Mouse (Mus musculus): ENCODE measurements around the gene Sstr4. TPM values are rescaled to one million over a fixed set of nuclear protein-coding genes. Genes with fewer than 3 reads are reported as not detected.

Gene Sstr4
- polyA plus RNA-seq, 1 experiment = 1.1 TPM

DNA sequence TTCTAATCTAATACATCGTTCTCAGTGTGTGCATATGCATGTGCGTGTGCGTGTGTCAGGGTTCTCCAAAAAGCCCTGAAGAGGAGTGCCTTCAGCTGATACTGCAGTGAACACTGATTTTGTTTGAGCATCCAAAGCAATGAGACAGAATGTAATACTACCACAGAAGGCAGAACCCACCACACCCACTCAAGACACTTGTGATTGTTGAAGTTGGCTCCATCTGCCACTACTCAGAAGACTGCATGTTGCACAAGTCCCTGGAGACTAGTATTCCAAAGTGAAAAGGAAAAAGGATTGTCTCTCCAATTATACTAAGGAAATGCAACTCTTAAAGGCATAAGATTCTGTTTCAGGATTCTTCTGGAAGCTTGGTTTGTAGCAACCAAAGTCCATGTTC is 30.6 kb upstream of the Sstr4 start:
- DNase-seq = no peak
- WGBS = 93% methylated on average over 3 of the region's 3 CpGs

DNA sequence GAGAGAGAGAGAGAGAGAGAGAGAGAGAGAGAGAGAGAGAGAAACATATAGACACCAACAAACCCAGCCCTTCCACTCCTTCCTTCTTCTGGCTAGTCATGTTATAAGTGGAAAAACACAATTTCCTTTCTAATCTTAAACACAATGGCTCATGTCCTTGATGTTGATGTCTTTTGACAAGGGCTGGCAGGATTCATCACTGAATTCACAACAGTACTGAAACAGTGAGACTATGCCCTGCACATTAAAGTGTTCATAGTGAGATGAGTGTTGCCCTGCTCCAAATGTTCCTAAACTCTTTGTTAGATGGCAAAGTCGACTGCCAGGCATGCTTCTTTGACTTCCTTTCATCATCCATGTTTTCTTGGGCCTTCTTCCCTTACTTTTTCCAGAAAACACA is 29.9 kb upstream of the Sstr4 start:
- no peak overlapping the region for H3K27ac ChIP-seq (ENCODE audit: insufficient read depth, low read length)

More for the DNA sequence above, 30.6 kb upstream of the Sstr4 start:
- TF ChIP-seq CTCF (IDR thresholded peaks at IDR 0.05; ENCODE audit: borderline replicate concordance, insufficient read depth, low read depth, low read length) = no peak
- TF ChIP-seq POLR2A (IDR thresholded peaks at IDR 0.05; ENCODE audit: borderline replicate concordance, insufficient read depth, low read length) = no peak
- Histone ChIP-seq H3K27ac (ENCODE audit: insufficient read depth, low read length) (no peak overlapping the region), H3K4me1 (ENCODE audit: control insufficient read depth, insufficient read depth, low read length) (no peaks in the 10 kb centered on the region), H3K27me3 (ENCODE audit: control insufficient read depth, insufficient read depth, low read length) (no peaks in the 10 kb centered on the region), H3K4me3 (replicated peaks; ENCODE audit: insufficient read depth, low read depth, low read length) (no peak overlapping the region)

DNA sequence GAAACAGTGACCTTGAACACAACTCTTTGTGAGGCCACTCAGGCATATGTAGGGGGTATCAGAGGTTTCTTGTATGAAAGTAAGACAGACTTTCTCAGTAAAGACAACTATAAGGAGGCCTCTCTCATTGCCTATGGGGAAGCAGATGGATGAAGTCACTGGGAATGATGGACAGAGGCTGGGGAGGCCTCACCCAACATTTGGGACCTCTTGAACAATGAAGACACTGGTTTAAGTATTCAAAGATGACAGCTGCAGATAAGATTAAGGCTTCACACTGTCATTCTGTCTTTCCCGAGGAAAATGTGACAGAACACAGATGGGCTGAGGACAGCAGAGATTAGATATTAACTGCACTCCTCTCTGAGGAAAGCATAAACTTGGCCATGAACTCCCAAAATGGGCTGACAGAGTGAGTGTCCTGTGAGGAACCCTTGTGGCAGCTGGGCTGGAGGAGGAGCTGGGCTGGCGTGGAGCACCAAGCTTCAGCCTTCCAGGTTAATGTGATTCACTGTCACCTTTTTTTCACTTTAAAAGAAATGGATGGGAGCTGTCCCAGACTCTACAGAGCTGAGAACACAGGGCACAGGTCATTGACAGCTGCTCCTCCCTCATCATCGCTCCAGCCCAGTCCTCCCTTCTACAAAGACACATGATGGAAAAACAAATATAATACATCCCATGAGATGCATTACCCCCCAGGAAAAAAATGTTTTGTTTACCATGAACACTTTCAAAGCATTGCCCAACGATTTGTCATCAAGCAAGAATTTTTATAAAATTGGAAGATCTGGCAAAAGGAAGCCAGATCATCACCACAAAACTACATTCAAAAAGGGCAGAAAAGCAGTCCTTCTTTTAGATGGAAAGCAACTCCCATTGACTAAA is 23.2 kb upstream of the Sstr4 start:
- Histone ChIP-seq H3K27ac (ENCODE audit: insufficient read depth, low read length) (no peak overlapping the region), H3K27me3 (ENCODE audit: control insufficient read depth, insufficient read depth, low read length) (no peaks in the 10 kb centered on the region), H3K4me1 (ENCODE audit: control insufficient read depth, insufficient read depth, low read length) (no peaks in the 10 kb centered on the region), H3K4me3 (replicated peaks; ENCODE audit: insufficient read depth, low read depth, low read length) (no peak overlapping the region)
- TF ChIP-seq CTCF (IDR thresholded peaks at IDR 0.05; ENCODE audit: borderline replicate concordance, insufficient read depth, low read depth, low read length) (no peak), POLR2A (IDR thresholded peaks at IDR 0.05; ENCODE audit: borderline replicate concordance, insufficient read depth, low read length) (no peak)
- no peak for DNase-seq
- 33% methylated on average over 4 of the region's 4 CpGs for WGBS

More for the DNA sequence above, 29.9 kb upstream of the Sstr4 start:
- H3K4me3 ChIP-seq (replicated peaks; ENCODE audit: insufficient read depth, low read depth, low read length) = no peak overlapping the region
- WGBS = 5% methylated on average over 1 of the region's 1 CpGs
- TF ChIP-seq CTCF (IDR thresholded peaks at IDR 0.05; ENCODE audit: borderline replicate concordance, insufficient read depth, low read depth, low read length) = no peak
- no peak for TF ChIP-seq POLR2A (IDR thresholded peaks at IDR 0.05; ENCODE audit: borderline replicate concordance, insufficient read depth, low read length)
- DNase-seq = no peak
- H3K27me3 ChIP-seq (ENCODE audit: control insufficient read depth, insufficient read depth, low read length) = no peaks in the 10 kb centered on the region
- no peaks in the 10 kb centered on the region for H3K4me1 ChIP-seq (ENCODE audit: control insufficient read depth, insufficient read depth, low read length)

DNA sequence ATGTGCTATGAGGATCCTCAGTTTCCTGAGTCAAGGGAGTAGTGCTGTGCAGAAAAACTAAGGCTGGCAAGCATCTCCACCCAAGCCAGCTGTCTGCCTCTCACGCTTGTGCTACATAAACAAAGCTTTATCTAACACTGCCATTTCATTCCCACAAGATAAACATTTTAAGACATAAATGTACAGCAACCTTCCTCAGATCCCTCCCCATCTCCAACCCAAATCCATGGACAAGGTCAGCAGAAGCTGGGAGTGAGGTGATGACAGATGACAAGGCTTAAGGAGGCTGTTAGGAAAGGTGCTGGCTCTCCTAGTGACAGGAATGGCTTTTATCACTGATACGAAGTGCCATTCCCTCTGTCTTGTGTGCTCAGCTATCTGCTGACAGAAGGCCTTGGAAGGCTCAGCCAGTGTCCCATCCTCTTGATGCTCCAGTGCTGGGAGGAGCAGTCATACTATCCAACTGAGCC is 21.5 kb upstream of the Sstr4 start:
- WGBS = 56% methylated on average over 2 of the region's 2 CpGs
- H3K27ac ChIP-seq (ENCODE audit: insufficient read depth, low read length) = no peak overlapping the region
- TF ChIP-seq CTCF (IDR thresholded peaks at IDR 0.05; ENCODE audit: borderline replicate concordance, insufficient read depth, low read depth, low read length) (no peak), POLR2A (IDR thresholded peaks at IDR 0.05; ENCODE audit: borderline replicate concordance, insufficient read depth, low read length) (no peak)
- no peak overlapping the region for H3K4me3 ChIP-seq (replicated peaks; ENCODE audit: insufficient read depth, low read depth, low read length)
- no peaks in the 10 kb centered on the region for H3K4me1 ChIP-seq (ENCODE audit: control insufficient read depth, insufficient read depth, low read length)
- no peaks in the 10 kb centered on the region for H3K27me3 ChIP-seq (ENCODE audit: control insufficient read depth, insufficient read depth, low read length)
- no peak for DNase-seq

DNA sequence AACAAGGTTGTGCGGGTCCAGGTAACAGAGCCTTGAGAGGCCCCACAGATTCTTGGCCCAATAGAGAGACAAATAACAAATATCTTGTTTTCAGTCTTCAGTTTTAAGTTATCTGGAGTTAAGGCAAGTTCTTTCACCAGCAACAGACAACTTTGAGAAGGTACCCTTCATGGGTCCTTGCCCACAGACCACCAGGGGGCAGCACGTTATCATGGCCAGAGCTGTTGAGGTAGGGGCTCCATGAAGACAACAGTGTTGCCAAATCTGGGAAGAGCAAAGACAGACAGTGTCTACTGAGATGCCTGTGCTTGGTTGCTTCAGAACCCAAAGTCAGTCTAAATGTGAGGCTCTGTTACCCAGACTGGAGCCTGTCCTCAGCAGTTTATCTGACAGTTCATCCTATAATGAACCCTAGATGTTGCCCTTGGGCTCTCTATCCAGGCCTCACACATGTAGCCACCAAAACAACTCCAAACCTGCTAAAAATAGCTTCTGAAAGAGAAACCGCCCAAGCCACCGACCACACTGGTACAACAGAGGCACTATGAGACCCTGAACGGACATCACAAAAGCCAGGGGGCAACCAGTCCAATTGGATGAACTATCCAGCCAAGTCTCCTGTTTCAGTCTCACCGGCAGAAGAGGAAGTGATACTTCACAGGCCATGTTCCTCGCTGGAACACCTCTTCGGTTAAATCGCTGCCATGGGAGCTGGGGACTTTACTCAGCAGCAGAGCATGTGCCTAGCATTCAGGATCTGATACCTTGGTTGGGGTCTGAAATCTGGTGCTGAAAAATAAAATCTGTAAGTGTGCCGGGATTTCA is 19.6 kb upstream of the Sstr4 start:
- WGBS = 75% methylated on average over 10 of the region's 10 CpGs
- no peak overlapping the region for H3K27ac ChIP-seq (ENCODE audit: insufficient read depth, low read length)
- no peak for DNase-seq
- H3K27me3 ChIP-seq (ENCODE audit: control insufficient read depth, insufficient read depth, low read length) = no peaks in the 10 kb centered on the region
- TF ChIP-seq CTCF (IDR thresholded peaks at IDR 0.05; ENCODE audit: borderline replicate concordance, insufficient read depth, low read depth, low read length) (no peak), POLR2A (IDR thresholded peaks at IDR 0.05; ENCODE audit: borderline replicate concordance, insufficient read depth, low read length) (no peak)
- no peaks in the 10 kb centered on the region for H3K4me1 ChIP-seq (ENCODE audit: control insufficient read depth, insufficient read depth, low read length)
- H3K4me3 ChIP-seq (replicated peaks; ENCODE audit: insufficient read depth, low read depth, low read length) = no peak overlapping the region

DNA sequence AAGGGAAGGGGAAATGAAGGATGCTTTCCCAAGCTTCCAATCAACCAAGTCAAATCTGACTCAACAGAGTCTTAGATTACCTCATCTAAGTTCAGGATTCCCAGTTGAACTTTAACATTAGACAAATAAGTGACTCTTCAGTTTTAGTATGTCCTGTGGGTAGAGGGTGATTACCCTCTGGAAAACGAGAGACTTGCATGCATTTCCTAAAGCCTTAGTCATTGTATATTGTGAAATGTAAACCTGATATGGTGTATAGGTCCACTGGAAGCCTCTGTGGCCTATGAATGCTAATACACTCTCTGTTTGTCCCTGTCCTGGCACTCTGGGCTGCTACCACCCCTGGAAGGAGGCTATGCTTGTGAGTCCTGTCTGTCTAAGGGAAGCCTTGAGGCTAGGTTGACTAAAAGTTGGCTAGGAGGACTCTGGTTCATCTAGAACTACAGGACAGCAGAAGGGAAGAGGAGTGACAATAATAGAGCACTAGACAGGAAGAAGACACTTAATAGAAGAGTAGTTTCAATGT is 16.3 kb upstream of the Sstr4 start:
- 73% methylated on average over 1 of the region's 1 CpGs for WGBS
- DNase-seq = no peak
- TF ChIP-seq POLR2A (IDR thresholded peaks at IDR 0.05; ENCODE audit: borderline replicate concordance, insufficient read depth, low read length) (no peak), CTCF (IDR thresholded peaks at IDR 0.05; ENCODE audit: borderline replicate concordance, insufficient read depth, low read depth, low read length) (no peak)
- no peak overlapping the region for H3K4me3 ChIP-seq (replicated peaks; ENCODE audit: insufficient read depth, low read depth, low read length)
- H3K27me3 ChIP-seq (ENCODE audit: control insufficient read depth, insufficient read depth, low read length) = no peaks in the 10 kb centered on the region
- no peak overlapping the region for H3K27ac ChIP-seq (ENCODE audit: insufficient read depth, low read length)
- H3K4me1 ChIP-seq (ENCODE audit: control insufficient read depth, insufficient read depth, low read length) = no peaks in the 10 kb centered on the region

DNA sequence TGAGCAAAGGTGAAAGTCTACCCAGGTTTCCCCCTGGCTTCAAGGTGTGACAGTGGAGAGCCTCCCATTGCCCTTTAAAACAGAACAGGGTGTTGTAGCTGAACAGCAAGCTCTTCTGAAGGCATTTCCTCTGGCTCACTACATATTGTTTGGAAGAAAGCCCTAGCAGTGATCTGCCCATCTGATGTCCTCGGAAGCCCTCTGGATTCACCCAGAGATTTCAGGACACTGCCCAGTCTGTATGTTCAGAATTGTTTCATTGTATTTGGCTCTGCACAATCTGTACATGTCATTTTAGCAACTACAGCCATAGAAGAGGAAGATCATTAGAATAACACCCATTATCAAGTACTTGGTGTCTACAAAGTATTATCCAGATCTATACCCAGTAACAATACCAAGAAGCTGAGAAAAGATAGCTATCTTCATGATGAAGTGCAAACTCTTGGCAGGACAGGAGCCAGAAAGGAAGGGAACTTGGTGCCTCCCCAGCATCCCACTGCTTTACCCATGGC is 15.2 kb upstream of the Sstr4 start:
- no peaks in the 10 kb centered on the region for H3K4me1 ChIP-seq (ENCODE audit: control insufficient read depth, insufficient read depth, low read length)
- WGBS = 33% methylated on average over 1 of the region's 1 CpGs

More for the DNA sequence above, 15.2 kb upstream of the Sstr4 start:
- Histone ChIP-seq H3K4me3 (replicated peaks; ENCODE audit: insufficient read depth, low read depth, low read length) (no peak overlapping the region), H3K27me3 (ENCODE audit: control insufficient read depth, insufficient read depth, low read length) (no peaks in the 10 kb centered on the region), H3K27ac (ENCODE audit: insufficient read depth, low read length) (no peak overlapping the region)
- TF ChIP-seq CTCF (IDR thresholded peaks at IDR 0.05; ENCODE audit: borderline replicate concordance, insufficient read depth, low read depth, low read length) (no peak), POLR2A (IDR thresholded peaks at IDR 0.05; ENCODE audit: borderline replicate concordance, insufficient read depth, low read length) (no peak)
- no peak for DNase-seq
